Mouse (Mus musculus) myocyte (in vitro differentiated cells): Measurements from ENCODE around the gene Gna14. TPM values are rescaled to one million over a fixed set of nuclear protein-coding genes. Genes with fewer than 3 reads are reported as not detected.

Experiments used
- H3K27me3 ChIP-seq: one replicate; pipeline ENCODE4 v1.6.1; 2011; ENCODE audit not compliant: control insufficient read depth, insufficient read depth, insufficient read length
- H3K36me3 ChIP-seq: one replicate; pipeline ENCODE4 v1.6.1; 2011; ENCODE audit not compliant: control insufficient read depth, insufficient read depth
- H3K4me2 ChIP-seq: one replicate; pipeline ENCODE4 v1.6.1; 2011; ENCODE audit warnings: low read depth, control low read depth
- H3K4me3 ChIP-seq: one replicate; pipeline ENCODE4 v1.5.1; 2011; ENCODE audit warnings: mild to moderate bottlenecking, control low read depth, moderate library complexity
- H3K79me2 ChIP-seq: one replicate; pipeline ENCODE4 v1.6.1; 2011; ENCODE audit not compliant: control insufficient read depth, insufficient read depth
- H3ac ChIP-seq: one replicate; pipeline ENCODE4 v1.6.1; 2011; ENCODE audit not compliant: control insufficient read depth, insufficient read length
- CEBPB ChIP-seq: IDR thresholded peaks from 2 replicates; pipeline ENCODE4 v1.6.1; 2011; ENCODE audit warnings: mild to moderate bottlenecking, moderate library complexity; ENCODE audit not compliant: poor library complexity, insufficient read depth, severe bottlenecking
- E2F4 ChIP-seq: IDR thresholded peaks from one replicate; pipeline ENCODE4 v1.6.1; 2011; ENCODE audit warnings: mild to moderate bottlenecking, control low read depth, moderate library complexity; ENCODE audit not compliant: insufficient read depth
- MAX ChIP-seq: IDR thresholded peaks from one replicate; pipeline ENCODE4 v1.6.1; 2011; ENCODE audit warnings: low read depth, mild to moderate bottlenecking, control low read depth
- MYOD1 ChIP-seq, 3 experiments: IDR thresholded peaks; one replicate each; pipeline ENCODE4 v1.6.1; 2011; ENCODE audit warnings: control low read depth in 2 of 3, low read depth in 2 of 3, mild to moderate bottlenecking in 2 of 3, moderate library complexity in 1 of 3; ENCODE audit not compliant: insufficient read length in 2 of 3, control insufficient read depth in 1 of 3
- MYOG ChIP-seq, 3 experiments: IDR thresholded peaks; one replicate each; pipeline ENCODE4 v1.6.1; 2011; ENCODE audit warnings: control low read depth in 2 of 3, low read depth in 2 of 3, mild to moderate bottlenecking in 2 of 3; ENCODE audit not compliant: insufficient read length in 2 of 3, control insufficient read depth in 1 of 3, insufficient read depth in 1 of 3
- POLR2A ChIP-seq: IDR thresholded peaks from one replicate; pipeline ENCODE4 v1.6.1; 2011; ENCODE audit warnings: low read depth, mild to moderate bottlenecking, control low read depth, moderate library complexity; ENCODE audit not compliant: insufficient read length
- POLR2AphosphoS2 ChIP-seq: IDR thresholded peaks from one replicate; pipeline ENCODE4 v1.6.1; 2011; ENCODE audit warnings: low read depth, control low read depth; ENCODE audit not compliant: insufficient read length
- REST ChIP-seq: IDR thresholded peaks from one replicate; pipeline ENCODE4 v1.6.1; 2011; ENCODE audit warnings: mild to moderate bottlenecking, control low read depth, moderate library complexity; ENCODE audit not compliant: insufficient read depth, insufficient read length
- SRF ChIP-seq: IDR thresholded peaks from one replicate; pipeline ENCODE4 v1.6.1; 2011; ENCODE audit warnings: low read depth; ENCODE audit not compliant: control insufficient read depth, insufficient read length
- TCF12 ChIP-seq: IDR thresholded peaks from one replicate; pipeline ENCODE4 v1.6.1; 2011; ENCODE audit warnings: mild to moderate bottlenecking, control low read depth; ENCODE audit not compliant: poor library complexity, insufficient read depth, severe bottlenecking
- TCF3 ChIP-seq: IDR thresholded peaks from one replicate; pipeline ENCODE4 v1.6.1; 2011; ENCODE audit warnings: low read depth, control low read depth; ENCODE audit not compliant: insufficient read length
- USF1 ChIP-seq: IDR thresholded peaks from one replicate; pipeline ENCODE4 v1.6.1; 2011; ENCODE audit warnings: low read depth, mild to moderate bottlenecking, control low read depth, moderate library complexity
- polyA plus RNA-seq: library from polyadenylated mRNA; unstranded; fragments of >200 nt; fragmentation: generic; extraction: Trizol; gene quantifications from one replicate; pipeline ENCODE4 v1.2.1, GENCODE M21; 2012; ENCODE audit warnings: missing spikeins

The Gna14 gene
- polyA plus RNA-seq, 1 experiment = 0.02 TPM

- Histone ChIP-seq H3K4me2 (peak overlapping the region; percentile 25), H3K79me2 (no peaks in the 10 kb centered on the region), H3K36me3 (no peaks in the 10 kb centered on the region), H3K4me3 (no peak overlapping the region), H3ac (no peak overlapping the region), H3K27me3 (no peaks in the 10 kb centered on the region)
- TF ChIP-seq E2F4 (no peak), USF1 (no peak), TCF12 (no peak), TCF3 (no peak), MYOD1 (IDR thresholded peaks at IDR 0.05; ENCODE audit: control insufficient read depth in 1 of 3, insufficient read length in 2 of 3, low read depth in 2 of 3) (no peak), MYOG (IDR thresholded peaks at IDR 0.05; ENCODE audit: control insufficient read depth in 1 of 3, insufficient read depth in 1 of 3, insufficient read length in 2 of 3, low read depth in 2 of 3) (no peak)
Observed at GRCm38 (mm10) chr19:16599298-16599970, 163.9 kb downstream of the Gna14 start.

GRCm38 (mm10) chr19:16602026-16602425, 166.5 kb downstream of the Gna14 start:
- TF ChIP-seq USF1 (no peak), CEBPB (no peak), POLR2A (no peak), REST (no peak), TCF3 (no peak), MAX (no peak), MYOG (IDR thresholded peaks at IDR 0.05; ENCODE audit: control insufficient read depth in 1 of 3, insufficient read depth in 1 of 3, insufficient read length in 2 of 3, low read depth in 2 of 3) (no peak), TCF12 (no peak), SRF (no peak), MYOD1 (IDR thresholded peaks at IDR 0.05; ENCODE audit: control insufficient read depth in 1 of 3, insufficient read length in 2 of 3, low read depth in 2 of 3) (no peak), POLR2AphosphoS2 (no peak)
- H3K36me3 ChIP-seq = no peaks in the 10 kb centered on the region
- H3ac ChIP-seq = no peak overlapping the region
- no peak overlapping the region for H3K4me2 ChIP-seq
- no peak overlapping the region for H3K4me3 ChIP-seq
- no peaks in the 10 kb centered on the region for H3K27me3 ChIP-seq
- H3K79me2 ChIP-seq = no peaks in the 10 kb centered on the region

- Histone ChIP-seq H3K27me3 (no peaks in the 10 kb centered on the region), H3K79me2 (no peaks in the 10 kb centered on the region), H3K4me3 (no peak overlapping the region), H3K4me2 (no peak overlapping the region), H3ac (no peak overlapping the region), H3K36me3 (no peaks in the 10 kb centered on the region)
- TF ChIP-seq TCF3 (no peak), MAX (no peak), MYOD1 (IDR thresholded peaks at IDR 0.05; ENCODE audit: control insufficient read depth in 1 of 3, insufficient read length in 2 of 3, low read depth in 2 of 3) (no peak), POLR2A (no peak), REST (no peak), MYOG (IDR thresholded peaks at IDR 0.05; ENCODE audit: control insufficient read depth in 1 of 3, insufficient read depth in 1 of 3, insufficient read length in 2 of 3, low read depth in 2 of 3) (no peak), E2F4 (no peak), SRF (no peak), TCF12 (no peak), CEBPB (no peak), USF1 (no peak), POLR2AphosphoS2 (no peak)
Observed at GRCm38 (mm10) chr19:16607634-16608033, 172.1 kb downstream of the Gna14 start.

- Histone ChIP-seq H3K79me2 (no peaks in the 10 kb centered on the region), H3K27me3 (no peaks in the 10 kb centered on the region), H3K4me2 (no peak overlapping the region), H3ac (no peak overlapping the region), H3K36me3 (peaks cover 8% of the 10 kb centered on the region), H3K4me3 (no peak overlapping the region)
- TF ChIP-seq USF1 (no peak), MYOG (IDR thresholded peaks at IDR 0.05; ENCODE audit: control insufficient read depth in 1 of 3, insufficient read depth in 1 of 3, insufficient read length in 2 of 3, low read depth in 2 of 3) (no peak), REST (no peak), TCF3 (no peak), CEBPB (no peak), POLR2AphosphoS2 (no peak), SRF (no peak), TCF12 (no peak), POLR2A (no peak), MAX (no peak), MYOD1 (IDR thresholded peaks at IDR 0.05; ENCODE audit: control insufficient read depth in 1 of 3, insufficient read length in 2 of 3, low read depth in 2 of 3) (no peak), E2F4 (no peak)
Observed at GRCm38 (mm10) chr19:16623154-16623553, 187.6 kb downstream of the Gna14 start.

- Histone ChIP-seq H3K4me2 (no peak overlapping the region), H3K4me3 (no peak overlapping the region), H3K36me3 (peaks cover 6% of the 10 kb centered on the region), H3K27me3 (no peaks in the 10 kb centered on the region), H3ac (no peak overlapping the region), H3K79me2 (no peaks in the 10 kb centered on the region)
- TF ChIP-seq CEBPB = no peak
- TF ChIP-seq E2F4 = no peak
- no peak for TF ChIP-seq USF1
- TF ChIP-seq REST = no peak
- no peak for TF ChIP-seq POLR2AphosphoS2
- no peak for TF ChIP-seq TCF3
- TF ChIP-seq POLR2A = no peak
- no peak for TF ChIP-seq MYOG (IDR thresholded peaks at IDR 0.05; ENCODE audit: control insufficient read depth in 1 of 3, insufficient read depth in 1 of 3, insufficient read length in 2 of 3, low read depth in 2 of 3)
- no peak for TF ChIP-seq MAX
- no peak for TF ChIP-seq MYOD1 (IDR thresholded peaks at IDR 0.05; ENCODE audit: control insufficient read depth in 1 of 3, insufficient read length in 2 of 3, low read depth in 2 of 3)
- TF ChIP-seq SRF = no peak
- no peak for TF ChIP-seq TCF12
Observed at GRCm38 (mm10) chr19:16624994-16625393, 189.4 kb downstream of the Gna14 start.
